Mouse (Mus musculus): ENCODE data around the gene Zfyve28.

DNA sequence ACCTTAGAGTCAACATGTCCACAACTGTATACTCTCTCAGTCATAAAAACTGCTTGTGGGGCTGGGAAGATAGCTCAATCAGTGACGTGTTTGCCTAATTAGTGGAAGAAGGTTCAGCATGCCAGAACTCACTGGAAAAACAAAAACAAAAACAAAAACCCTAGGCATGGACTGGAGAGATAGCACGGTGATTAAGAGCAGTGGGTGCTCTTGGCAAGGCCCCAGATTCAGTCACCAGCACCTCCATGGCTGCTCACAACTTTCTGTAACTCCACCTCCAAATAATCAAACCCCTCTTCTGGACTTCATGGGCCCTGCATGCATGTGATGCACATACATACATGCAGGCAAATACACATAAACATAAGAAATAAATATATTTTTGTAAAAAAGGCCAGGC is 1.0 kb upstream of the Zfyve28 start:
- TF ChIP-seq CTCF (IDR thresholded peaks at IDR 0.05; ENCODE audit: low read depth) (no peak), EP300 (optimal IDR thresholded peaks at IDR 0.05) (no peak)
